In the genomic region with DNA sequence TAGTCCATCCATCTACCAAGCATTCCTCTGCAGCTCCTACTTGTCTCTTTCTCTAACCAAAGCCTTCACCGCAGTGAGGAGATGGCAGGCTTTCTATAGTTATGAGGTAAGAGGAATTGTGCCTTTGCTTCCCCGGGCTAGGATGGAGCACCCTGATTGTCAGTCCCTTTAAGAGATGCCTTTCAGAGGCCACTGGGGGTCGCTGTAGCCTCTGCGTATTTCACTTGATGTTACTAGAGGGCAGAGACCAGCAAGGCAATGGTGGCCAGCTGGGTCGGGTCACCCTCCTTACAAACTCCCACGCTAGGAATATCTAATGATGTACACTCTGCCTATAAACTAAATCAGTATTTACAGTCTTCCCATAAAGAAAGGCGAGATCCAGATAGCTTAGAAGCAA, we compare ENCODE assay signal across 9 mouse cellular contexts. TPM values are rescaled to one million over a fixed set of nuclear protein-coding genes. Genes with fewer than 3 reads are reported as not detected.
DNase-seq lines count a peak whose midpoint lies in the region; ATAC-seq and TF ChIP-seq lines count a peak whose summit lies in the region.
"Had no signal": no experiment of that assay in that cellular context is flagged by ENCODE, and none has a peak within 500 bp of the region (broad histone marks: within the 10 kb centered on the region; RNA-seq: fewer than 3 reads in every experiment).

No protein-coding gene starts in this region.

- 61% methylated on average over 7 of the region's 7 CpGs for WGBS in limb, embryonic 10.5 days
- 64% methylated on average over 7 of the region's 7 CpGs for WGBS in neural tube, embryonic 12.5 days

- in situ Hi-C loops in Patski (cut with MboI; ENCODE audit: low pct_unique_long_range_greater_than_20kb): loop anchor here (25.0 kb wide), 1 partner anchor 380 kb away; no protein-coding TSS in a partner anchor

- POLR2A ChIA-PET in Patski (lab: Charles Lee): interaction anchor here (0.6 kb wide), 1 partner anchor 93 kb away, joined by 4 read pairs; no protein-coding TSS in a partner anchor

- no peaks in the 10 kb centered on the region for H3K27me3 ChIP-seq in Patski
- no peaks in the 10 kb centered on the region for H3K27me3 ChIP-seq in limb, embryonic 10.5 days (ENCODE audit: low read depth, poor library complexity, severe bottlenecking)
- H3K27me3 ChIP-seq in neural tube, embryonic 12.5 days (replicated peaks): no peaks in the 10 kb centered on the region
- H3K27me3 ChIP-seq: embryonic facial prominence, embryonic 13.5 days had no signal

- peak in 1 of 2 experiments; percentile 25 for DNase-seq in layer of hippocampus, adult 2 months (ENCODE audit: low spot score in 2 of 2)
- no peak for DNase-seq in layer of hippocampus, postnatal 36 days
- no peak for DNase-seq in Patski (ENCODE audit: low read depth, low spot score)
- peak; percentile 47 for DNase-seq in limb, embryonic 10.5 days (ENCODE audit: low spot score)
- no peak for DNase-seq in frontal cortex, postnatal 25 days (ENCODE audit: low spot score in 2 of 2)
- no peak for DNase-seq in gastrocnemius, adult 8-10 months (ENCODE audit: low spot score in 2 of 2)

- H3K9me3 ChIP-seq in limb, embryonic 10.5 days (replicated peaks): no peaks in the 10 kb centered on the region
- H3K9me3 ChIP-seq in neural tube, embryonic 12.5 days: no peaks in the 10 kb centered on the region
- H3K9me3 ChIP-seq: embryonic facial prominence, embryonic 13.5 days had no signal

- CTCF ChIA-PET in Patski (lab: Charles Lee): interaction anchor here (0.7 to 1.9 kb wide), 4 partner anchors 14 to 190 kb away, joined by 3 to 5 read pairs (median 4); no protein-coding TSS in a partner anchor

- H3K4me2 ChIP-seq in neural tube, embryonic 12.5 days (replicated peaks): no peak overlapping the region
- H3K4me2 ChIP-seq: embryonic facial prominence, embryonic 13.5 days had no signal

- no peaks in the 10 kb centered on the region for H3K36me3 ChIP-seq in limb, embryonic 10.5 days
- H3K36me3 ChIP-seq in neural tube, embryonic 12.5 days: no peaks in the 10 kb centered on the region
- H3K36me3 ChIP-seq: embryonic facial prominence, embryonic 13.5 days had no signal

- H3K4me3 ChIP-seq in layer of hippocampus, adult 2 months: no peak overlapping the region
- no peak overlapping the region for H3K4me3 ChIP-seq in limb, embryonic 10.5 days
- H3K4me3 ChIP-seq in neural tube, embryonic 12.5 days: no peak overlapping the region
- H3K4me3 ChIP-seq: embryonic facial prominence, embryonic 13.5 days had no signal

- no peak overlapping the region for H3K27ac ChIP-seq in layer of hippocampus, adult 2 months
- no peak overlapping the region for H3K27ac ChIP-seq in limb, embryonic 10.5 days
- no peak overlapping the region for H3K27ac ChIP-seq in neural tube, embryonic 12.5 days
- H3K27ac ChIP-seq: embryonic facial prominence, embryonic 13.5 days had no signal

- ATAC-seq in Patski: no peak
- ATAC-seq in common myeloid progenitor, adult 5-6 weeks (replicated peaks; ENCODE audit: low read depth, poor library complexity, severe bottlenecking): peak; percentile 65
- ATAC-seq in neural tube, embryonic 12.5 days (ENCODE audit: low FRiP score, low read depth): 0 out of 2 replicates have a peak, but pooled peaks have one; percentile 37

- peak; percentile 66 for TF ChIP-seq CTCF in layer of hippocampus, adult 2 months (conservative IDR thresholded peaks at IDR 0.05)
- peak; percentile 72 for TF ChIP-seq CTCF in Patski (IDR thresholded peaks at IDR 0.05)

- H3K4me1 ChIP-seq in limb, embryonic 10.5 days: no peaks in the 10 kb centered on the region
- no peaks in the 10 kb centered on the region for H3K4me1 ChIP-seq in neural tube, embryonic 12.5 days

- H3K9ac ChIP-seq in neural tube, embryonic 12.5 days: no peak overlapping the region
- H3K9ac ChIP-seq: embryonic facial prominence, embryonic 13.5 days had no signal

RNA-seq across cellular contexts. Expression of a gene that starts 54.1 kb away (rescaled TPM):
- total RNA-seq in layer of hippocampus, adult 2 months (2021): 10 to 100 TPM; 50.8 to 52.4 TPM
- 10 to 100 TPM; 41.6 to 48.2 TPM for total RNA-seq in layer of hippocampus, postnatal 36 days (2021)
- not detected for polyA plus RNA-seq in Patski (2021)
- not detected in 2 replicates for total RNA-seq in common myeloid progenitor, adult 5-6 weeks (2017)
- polyA plus RNA-seq in limb, embryonic 10.5 days (2016; fragmentation: Nextera tagmentation; extraction: Ambion mirVana): 0.06 and 0.25 TPM in 2 replicates
- 0.09 and 0.40 TPM in 2 replicates for polyA plus RNA-seq in neural tube, embryonic 12.5 days (2016; fragmentation: Nextera tagmentation; extraction: Ambion mirVana)
- total RNA-seq in gastrocnemius, adult 8-10 months (2022): 100 to 1,000 TPM in 2 of 4 experiments, 10 to 100 TPM in 2; 83.4 to 114 (median 97.6) TPM

Comparison
In these comparisons a context has a peak if more than half of its experiments do, and no peak if none do; other contexts are left out.
1. RNA of a gene that starts 54.1 kb away (total RNA-seq): 83.4 to 114 TPM in gastrocnemius, adult 8-10 months, 50.8 to 52.4 TPM in layer of hippocampus, adult 2 months and 41.6 to 48.2 TPM in layer of hippocampus, postnatal 36 days; not detected in common myeloid progenitor, adult 5-6 weeks; every median in the first group is over 10 times any median in the second.